Comparison of ENCODE assay signal across 9 mouse cellular contexts in genomic region chr13:93237677-93238398, GRCm38 (mm10). TPM values are rescaled to one million over a fixed set of nuclear protein-coding genes. Genes with fewer than 3 reads are reported as not detected.
DNase-seq lines count a peak whose midpoint lies in the region; ATAC-seq and TF ChIP-seq lines count a peak whose summit lies in the region.
"Had no signal": no experiment of that assay in that cellular context is flagged by ENCODE, and none has a peak within 500 bp of the region (broad histone marks: within the 10 kb centered on the region; RNA-seq: fewer than 3 reads in every experiment).

No protein-coding gene starts in this region.

- no peak overlapping the region for H3K27ac ChIP-seq in hindbrain, embryonic 15.5 days (replicated peaks)
- no peak overlapping the region for H3K27ac ChIP-seq in hindbrain, embryonic 10.5 days
- H3K27ac ChIP-seq in cortical plate, adult 2 months (ENCODE audit: insufficient read depth, low read length), result 0 out of 2 replicates have a peak overlapping the region, but pooled peaks have one; percentile 50
- H3K27ac ChIP-seq in midbrain, embryonic 15.5 days, result no peak overlapping the region
- H3K27ac ChIP-seq in forebrain, embryonic 12.5 days, result no peak overlapping the region

- no peak for DNase-seq in hindbrain, embryonic 10.5 days (ENCODE audit: low spot score)
- DNase-seq in kidney, postnatal 10 days, result peak; percentile 32
- DNase-seq in skeletal muscle tissue, adult 2 months (ENCODE audit: low read depth, low spot score), result peak; percentile 50
- DNase-seq in embryo, embryonic 10.5 days (ENCODE audit: low spot score), result no peak
- DNase-seq: gastrocnemius, postnatal 14 days had no signal

- no peak overlapping the region for H3K4me3 ChIP-seq in hindbrain, embryonic 15.5 days
- H3K4me3 ChIP-seq in hindbrain, embryonic 10.5 days, result no peak overlapping the region
- H3K4me3 ChIP-seq in cortical plate, adult 2 months (ENCODE audit: insufficient read depth, low read length), result no peak overlapping the region
- H3K4me3 ChIP-seq in midbrain, embryonic 15.5 days, result no peak overlapping the region
- no peak overlapping the region for H3K4me3 ChIP-seq in forebrain, embryonic 12.5 days (replicated peaks)

- no peak overlapping the region for H3K9ac ChIP-seq in hindbrain, embryonic 15.5 days
- H3K9ac ChIP-seq in midbrain, embryonic 15.5 days, result no peak overlapping the region
- no peak overlapping the region for H3K9ac ChIP-seq in forebrain, embryonic 12.5 days

- H3K27me3 ChIP-seq in hindbrain, embryonic 15.5 days, result no peaks in the 10 kb centered on the region
- no peaks in the 10 kb centered on the region for H3K27me3 ChIP-seq in hindbrain, embryonic 10.5 days (ENCODE audit: insufficient read depth, poor library complexity, severe bottlenecking)
- no peaks in the 10 kb centered on the region for H3K27me3 ChIP-seq in midbrain, embryonic 15.5 days (replicated peaks)
- H3K27me3 ChIP-seq in forebrain, embryonic 12.5 days, result no peaks in the 10 kb centered on the region

- TF ChIP-seq POLR2A in cortical plate, adult 2 months (IDR thresholded peaks at IDR 0.05; ENCODE audit: extremely low read depth, insufficient read depth, low read length), result no peak

- H3K9me3 ChIP-seq in hindbrain, embryonic 15.5 days, result no peaks in the 10 kb centered on the region
- H3K9me3 ChIP-seq in hindbrain, embryonic 10.5 days, result no peaks in the 10 kb centered on the region
- H3K9me3 ChIP-seq in midbrain, embryonic 15.5 days, result no peaks in the 10 kb centered on the region
- H3K9me3 ChIP-seq in forebrain, embryonic 12.5 days, result no peaks in the 10 kb centered on the region

- H3K4me2 ChIP-seq in hindbrain, embryonic 15.5 days, result no peak overlapping the region
- no peak overlapping the region for H3K4me2 ChIP-seq in midbrain, embryonic 15.5 days
- no peak overlapping the region for H3K4me2 ChIP-seq in forebrain, embryonic 12.5 days

- no peaks in the 10 kb centered on the region for H3K4me1 ChIP-seq in hindbrain, embryonic 15.5 days (replicated peaks)
- H3K4me1 ChIP-seq in hindbrain, embryonic 10.5 days (replicated peaks), result 0 out of 2 replicates have a peak, but pooled peaks cover 6% of the 10 kb centered on the region
- H3K4me1 ChIP-seq in cortical plate, adult 2 months (ENCODE audit: control insufficient read depth, insufficient read depth, low read length), result no peaks in the 10 kb centered on the region
- H3K4me1 ChIP-seq in midbrain, embryonic 15.5 days, result no peaks in the 10 kb centered on the region
- no peaks in the 10 kb centered on the region for H3K4me1 ChIP-seq in forebrain, embryonic 12.5 days

- TF ChIP-seq CTCF in cortical plate, adult 2 months (IDR thresholded peaks at IDR 0.05; ENCODE audit: extremely low read depth, insufficient read depth, low read length), result no peak

- ATAC-seq in hindbrain, embryonic 15.5 days (ENCODE audit: low FRiP score, low read depth), result 0 out of 2 replicates have a peak, but pooled peaks have one; percentile 51
- no peak for ATAC-seq in midbrain, embryonic 15.5 days (replicated peaks)
- ATAC-seq in forebrain, embryonic 12.5 days (ENCODE audit: low FRiP score), result no peak

- 64% methylated on average over 9 of the region's 9 CpGs for WGBS in hindbrain, embryonic 15.5 days
- WGBS in hindbrain, embryonic 10.5 days, result 88% methylated on average over 9 of the region's 9 CpGs
- WGBS in midbrain, embryonic 15.5 days, result 79% methylated on average over 9 of the region's 9 CpGs
- 84% methylated on average over 9 of the region's 9 CpGs for WGBS in forebrain, embryonic 12.5 days

- no peaks in the 10 kb centered on the region for H3K36me3 ChIP-seq in hindbrain, embryonic 15.5 days
- no peaks in the 10 kb centered on the region for H3K36me3 ChIP-seq in hindbrain, embryonic 10.5 days
- no peaks in the 10 kb centered on the region for H3K36me3 ChIP-seq in midbrain, embryonic 15.5 days (replicated peaks)
- H3K36me3 ChIP-seq in forebrain, embryonic 12.5 days (replicated peaks), result no peaks in the 10 kb centered on the region

RNA-seq across cellular contexts. Expression of gene Tent2, which starts 45.7 kb away (rescaled TPM):
- 34.9 and 35.0 TPM in 2 replicates for polyA plus RNA-seq in hindbrain, embryonic 15.5 days (2015; fragmentation: Nextera tagmentation; extraction: Ambion mirVana)
- polyA plus RNA-seq in hindbrain, embryonic 10.5 days (2016; fragmentation: Nextera tagmentation; extraction: Ambion mirVana), result 55.5 and 60.5 TPM in 2 replicates
- 32.5 and 32.7 TPM in 2 replicates for polyA plus RNA-seq in cortical plate, adult 2 months (2012; rRNA removed)
- polyA plus RNA-seq in midbrain, embryonic 15.5 days (2015; fragmentation: Nextera tagmentation; extraction: Ambion mirVana), result 35.9 and 36.1 TPM in 2 replicates
- polyA plus RNA-seq in forebrain, embryonic 12.5 days (2016; fragmentation: Nextera tagmentation; extraction: Ambion mirVana), result 54.4 and 57.2 TPM in 2 replicates

Comparison
In these comparisons a context has a peak if more than half of its experiments do, and no peak if none do; other contexts are left out.
1. DNase-seq: peak in kidney, postnatal 10 days (single experiment) and skeletal muscle tissue, adult 2 months (single experiment); none in hindbrain, embryonic 10.5 days (single experiment) and embryo, embryonic 10.5 days (single experiment).